Mouse (Mus musculus): Measurements from ENCODE around the gene Ugt3a2. TPM values are rescaled to one million over a fixed set of nuclear protein-coding genes. Genes with fewer than 3 reads are reported as not detected.

Ugt3a2 gene
- not detected in 2 replicates for polyA plus RNA-seq (2011; ENCODE audit: insufficient read length, low read depth, missing spikeins)

DNA sequence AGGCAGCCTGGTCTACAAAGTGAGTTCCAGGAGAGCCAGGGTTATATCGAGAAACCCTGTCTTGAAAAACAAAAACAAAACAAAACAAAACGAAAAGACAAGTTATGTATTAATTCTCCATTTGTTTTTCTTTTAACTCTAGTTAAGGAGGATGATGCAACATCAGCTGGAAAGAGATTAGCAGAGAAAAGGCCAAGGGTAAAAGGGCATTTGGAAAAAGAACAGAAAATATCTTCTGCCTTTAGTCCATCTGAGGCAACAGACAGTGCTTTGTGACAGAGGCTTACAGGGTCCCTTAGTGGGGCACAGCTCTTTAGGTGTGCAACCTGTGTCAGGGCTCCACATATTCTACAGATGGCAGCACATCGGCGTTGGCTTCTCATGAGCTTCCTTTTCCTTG is at the start of gene Ugt3a2:
Ugt3a2 (plus strand) TSS at position 210 of the 400 bp plus-strand sequence.
- no peak within 1 kb of the TSS for H3K27ac ChIP-seq (ENCODE audit: insufficient read depth, low read length)
- H3K4me3 ChIP-seq (ENCODE audit: insufficient read depth, low read length) = no peak within 1 kb of the TSS
- no peak for TF ChIP-seq POLR2A (IDR thresholded peaks at IDR 0.05; ENCODE audit: low read depth, low read length)
- no peak for TF ChIP-seq CTCF (IDR thresholded peaks at IDR 0.05; ENCODE audit: borderline replicate concordance, insufficient read depth, low read length)
- H3K4me1 ChIP-seq (ENCODE audit: control insufficient read depth, insufficient read depth, low read length) = no peaks in the 10 kb centered on the region

DNA sequence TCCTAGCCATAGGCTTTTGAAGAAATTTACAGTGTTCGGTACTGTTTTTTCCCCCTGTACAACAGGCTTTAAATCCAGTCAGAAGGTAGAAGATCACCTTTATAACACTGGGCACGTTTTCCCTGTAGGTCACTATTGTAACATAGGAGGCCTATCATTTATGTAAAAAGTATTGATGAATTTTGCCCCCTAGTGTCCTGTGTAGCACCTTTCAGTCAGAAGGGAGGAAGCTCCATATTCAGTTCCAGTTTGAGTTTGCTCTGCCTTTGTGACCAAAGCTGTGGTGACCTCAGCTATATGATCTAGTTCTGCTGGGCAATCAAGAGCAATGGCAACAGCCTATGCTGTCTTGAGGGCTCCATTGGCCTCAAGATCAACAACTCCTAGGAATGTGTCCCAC is 45.7 kb upstream of the Ugt3a2 start:
- Histone ChIP-seq H3K4me3 (ENCODE audit: insufficient read depth, low read length) (no peak overlapping the region), H3K4me1 (ENCODE audit: control insufficient read depth, insufficient read depth, low read length) (no peaks in the 10 kb centered on the region), H3K27ac (ENCODE audit: insufficient read depth, low read length) (no peak overlapping the region)
- no peak for TF ChIP-seq POLR2A (IDR thresholded peaks at IDR 0.05; ENCODE audit: low read depth, low read length)
- TF ChIP-seq CTCF (IDR thresholded peaks at IDR 0.05; ENCODE audit: borderline replicate concordance, insufficient read depth, low read length) = no peak

DNA sequence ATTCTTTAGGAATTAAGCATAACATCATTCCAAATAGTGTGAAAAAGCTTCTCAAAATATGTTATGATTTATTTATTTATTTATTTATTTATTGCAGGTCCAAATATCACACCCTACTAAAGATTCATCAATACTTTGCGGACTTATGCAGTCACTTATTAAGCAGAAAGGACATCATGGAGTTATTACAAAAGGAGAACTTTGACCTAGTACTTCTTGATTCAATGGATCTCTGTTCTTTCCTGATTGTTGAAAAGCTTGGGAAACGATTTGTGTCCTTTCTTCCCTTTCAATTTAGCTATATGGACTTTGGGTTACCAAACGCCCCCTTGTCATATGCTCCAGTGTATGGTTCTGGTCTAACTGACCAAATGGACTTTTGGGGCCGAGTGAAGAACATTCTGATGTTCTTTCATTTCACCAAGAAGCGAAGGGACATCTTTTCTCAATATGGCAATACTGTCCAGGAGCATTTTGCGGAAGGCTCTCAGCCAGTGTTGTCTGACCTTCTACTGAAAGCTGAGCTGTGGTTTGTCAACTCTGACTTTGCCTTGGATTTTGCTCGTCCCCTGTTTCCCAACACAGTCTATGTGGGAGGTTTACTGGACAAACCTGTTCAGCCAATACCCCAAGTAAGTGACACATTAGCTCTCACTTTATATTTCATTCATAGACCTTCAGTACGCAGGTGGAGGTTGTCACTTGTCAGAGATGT is 29.2 kb upstream of the Ugt3a2 start:
- no peak overlapping the region for H3K27ac ChIP-seq (ENCODE audit: insufficient read depth, low read length)
- H3K4me3 ChIP-seq (ENCODE audit: insufficient read depth, low read length) = no peak overlapping the region
- no peaks in the 10 kb centered on the region for H3K4me1 ChIP-seq (ENCODE audit: control insufficient read depth, insufficient read depth, low read length)
- no peak for TF ChIP-seq POLR2A (IDR thresholded peaks at IDR 0.05; ENCODE audit: low read depth, low read length)
- no peak for TF ChIP-seq CTCF (IDR thresholded peaks at IDR 0.05; ENCODE audit: borderline replicate concordance, insufficient read depth, low read length)

GRCm38 (mm10) chr15:9334596-9334995 is 754 bp upstream of the Ugt3a2 start:
- Histone ChIP-seq H3K27ac (ENCODE audit: insufficient read depth, low read length) (no peak overlapping the region), H3K4me1 (ENCODE audit: control insufficient read depth, insufficient read depth, low read length) (no peaks in the 10 kb centered on the region)
- no peak for TF ChIP-seq CTCF (IDR thresholded peaks at IDR 0.05; ENCODE audit: borderline replicate concordance, insufficient read depth, low read length)
- no peak for TF ChIP-seq POLR2A (IDR thresholded peaks at IDR 0.05; ENCODE audit: low read depth, low read length)

DNA sequence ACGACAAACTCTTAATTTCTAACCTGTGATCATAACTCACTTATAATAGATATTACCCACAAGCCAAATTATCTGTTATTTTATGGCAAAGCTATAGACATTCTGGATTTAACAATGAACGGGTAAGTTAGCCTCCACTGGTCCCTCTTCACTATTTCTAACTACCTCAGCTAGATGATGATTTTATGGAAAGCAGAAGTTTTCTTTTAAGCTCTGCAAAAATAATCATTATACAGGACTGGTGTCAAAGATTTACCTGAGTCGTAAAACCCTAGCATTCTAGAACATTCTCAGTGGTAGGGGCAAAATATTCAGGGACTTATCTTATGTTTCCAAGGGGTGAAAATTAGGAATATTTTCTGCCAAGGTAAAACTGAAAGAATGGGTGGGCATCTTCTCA is 1.3 kb downstream of the Ugt3a2 start:
- TF ChIP-seq CTCF (IDR thresholded peaks at IDR 0.05; ENCODE audit: borderline replicate concordance, insufficient read depth, low read length) = no peak
- TF ChIP-seq POLR2A (IDR thresholded peaks at IDR 0.05; ENCODE audit: low read depth, low read length) = no peak
- H3K27ac ChIP-seq (ENCODE audit: insufficient read depth, low read length) = no peak overlapping the region
- no peak overlapping the region for H3K4me3 ChIP-seq (ENCODE audit: insufficient read depth, low read length)
- no peaks in the 10 kb centered on the region for H3K4me1 ChIP-seq (ENCODE audit: control insufficient read depth, insufficient read depth, low read length)

More at GRCm38 (mm10) chr15:9334596-9334995, 754 bp upstream of the Ugt3a2 start:
- H3K4me3 ChIP-seq (ENCODE audit: insufficient read depth, low read length) = no peak overlapping the region

GRCm38 (mm10) chr15:9337021-9337420 is 1.7 kb downstream of the Ugt3a2 start:
- no peaks in the 10 kb centered on the region for H3K4me1 ChIP-seq (ENCODE audit: control insufficient read depth, insufficient read depth, low read length)
- H3K27ac ChIP-seq (ENCODE audit: insufficient read depth, low read length) = no peak overlapping the region
- TF ChIP-seq CTCF (IDR thresholded peaks at IDR 0.05; ENCODE audit: borderline replicate concordance, insufficient read depth, low read length) = no peak
- H3K4me3 ChIP-seq (ENCODE audit: insufficient read depth, low read length) = no peak overlapping the region

GRCm38 (mm10) chr15:9348739-9349138 is 13.4 kb downstream of the Ugt3a2 start:
- no peak overlapping the region for H3K4me3 ChIP-seq (ENCODE audit: insufficient read depth, low read length)
- H3K27ac ChIP-seq (ENCODE audit: insufficient read depth, low read length) = no peak overlapping the region
- TF ChIP-seq POLR2A (IDR thresholded peaks at IDR 0.05; ENCODE audit: low read depth, low read length) = no peak
- no peak for TF ChIP-seq CTCF (IDR thresholded peaks at IDR 0.05; ENCODE audit: borderline replicate concordance, insufficient read depth, low read length)

GRCm38 (mm10) chr15:9362801-9363200 is 27.5 kb downstream of the Ugt3a2 start:
- Histone ChIP-seq H3K27ac (ENCODE audit: insufficient read depth, low read length) (no peak overlapping the region), H3K4me3 (ENCODE audit: insufficient read depth, low read length) (no peak overlapping the region), H3K4me1 (ENCODE audit: control insufficient read depth, insufficient read depth, low read length) (no peaks in the 10 kb centered on the region)
- TF ChIP-seq CTCF (IDR thresholded peaks at IDR 0.05; ENCODE audit: borderline replicate concordance, insufficient read depth, low read length) = no peak
- no peak for TF ChIP-seq POLR2A (IDR thresholded peaks at IDR 0.05; ENCODE audit: low read depth, low read length)

More at GRCm38 (mm10) chr15:9348739-9349138, 13.4 kb downstream of the Ugt3a2 start:
- H3K4me1 ChIP-seq (ENCODE audit: control insufficient read depth, insufficient read depth, low read length) = no peaks in the 10 kb centered on the region

DNA sequence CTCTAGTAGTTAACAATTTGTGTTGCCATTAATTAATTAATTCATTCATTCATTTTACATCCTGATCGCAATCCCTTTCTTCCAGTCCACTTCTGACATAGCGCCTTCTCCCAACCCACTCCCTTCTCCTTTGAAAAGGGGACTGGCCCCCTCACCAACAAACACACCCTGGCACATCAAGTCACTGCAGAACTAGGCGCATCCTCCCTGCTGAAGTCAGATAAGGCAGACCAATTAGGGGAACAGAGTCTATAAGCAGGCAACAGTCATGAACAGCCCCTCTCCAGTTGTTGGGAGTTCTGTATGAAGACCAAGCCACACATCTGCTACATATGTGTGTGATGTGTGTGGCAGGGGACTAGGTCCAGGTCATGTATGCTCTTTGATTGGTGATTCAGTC is 33.4 kb downstream of the Ugt3a2 start:
- TF ChIP-seq POLR2A (IDR thresholded peaks at IDR 0.05; ENCODE audit: low read depth, low read length) = no peak
- no peak for TF ChIP-seq CTCF (IDR thresholded peaks at IDR 0.05; ENCODE audit: borderline replicate concordance, insufficient read depth, low read length)
- H3K4me3 ChIP-seq (ENCODE audit: insufficient read depth, low read length) = no peak overlapping the region

GRCm38 (mm10) chr15:9376281-9376680 is 40.9 kb downstream of the Ugt3a2 start:
- no peak for TF ChIP-seq POLR2A (IDR thresholded peaks at IDR 0.05; ENCODE audit: low read depth, low read length)
- no peak for TF ChIP-seq CTCF (IDR thresholded peaks at IDR 0.05; ENCODE audit: borderline replicate concordance, insufficient read depth, low read length)
- no peak overlapping the region for H3K4me3 ChIP-seq (ENCODE audit: insufficient read depth, low read length)
- no peak overlapping the region for H3K27ac ChIP-seq (ENCODE audit: insufficient read depth, low read length)
- H3K4me1 ChIP-seq (ENCODE audit: control insufficient read depth, insufficient read depth, low read length) = no peaks in the 10 kb centered on the region

More for the DNA sequence above, 33.4 kb downstream of the Ugt3a2 start:
- Histone ChIP-seq H3K27ac (ENCODE audit: insufficient read depth, low read length) (no peak overlapping the region), H3K4me1 (ENCODE audit: control insufficient read depth, insufficient read depth, low read length) (no peaks in the 10 kb centered on the region)

All from embryonic fibroblast, embryonic 13.5 days (primary cell).